Mouse (Mus musculus): ENCODE results near the gene Tle3. TPM values are rescaled to one million over a fixed set of nuclear protein-coding genes. Genes with fewer than 3 reads are reported as not detected.

Gene Tle3
- polyA plus RNA-seq, 1 experiment: 39.1 TPM

DNA sequence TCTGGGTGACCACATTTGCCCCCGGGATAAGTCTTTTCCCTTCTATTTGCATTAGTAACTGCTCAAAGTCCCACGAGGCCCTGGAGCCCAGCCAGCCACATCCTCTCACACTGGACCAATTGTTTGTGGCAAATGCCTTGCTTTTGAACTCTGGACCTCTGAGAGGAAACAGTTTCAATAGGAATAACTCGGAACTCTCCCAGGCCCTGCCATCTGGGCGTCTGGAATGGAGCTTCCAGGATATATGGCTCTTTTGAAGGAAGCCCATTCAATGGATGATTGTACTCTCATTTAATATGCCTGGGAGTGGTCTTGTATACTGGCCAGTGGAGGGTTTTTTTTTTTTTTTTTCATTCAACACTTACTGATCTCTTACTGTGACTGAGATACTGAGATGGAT lies 21.0 kb upstream of the Tle3 start:
- Histone ChIP-seq H3ac (ENCODE audit: control insufficient read depth, insufficient read length, low read depth) (no peak overlapping the region), H3K79me3 (ENCODE audit: low read depth) (no peaks in the 10 kb centered on the region), H3K36me3 (ENCODE audit: control insufficient read depth, insufficient read depth) (no peaks in the 10 kb centered on the region), H3K79me2 (ENCODE audit: control insufficient read depth, insufficient read depth) (no peaks in the 10 kb centered on the region), H3K27me3 (ENCODE audit: control insufficient read depth, insufficient read depth, insufficient read length) (no peaks in the 10 kb centered on the region), H3K4me3 (ENCODE audit: insufficient read depth, poor library complexity, severe bottlenecking) (no peak overlapping the region)
- no peak for TF ChIP-seq MAX (IDR thresholded peaks at IDR 0.05)
- no peak for TF ChIP-seq FOSL1 (IDR thresholded peaks at IDR 0.05; ENCODE audit: insufficient read depth, low read length, poor library complexity, severe bottlenecking)

DNA sequence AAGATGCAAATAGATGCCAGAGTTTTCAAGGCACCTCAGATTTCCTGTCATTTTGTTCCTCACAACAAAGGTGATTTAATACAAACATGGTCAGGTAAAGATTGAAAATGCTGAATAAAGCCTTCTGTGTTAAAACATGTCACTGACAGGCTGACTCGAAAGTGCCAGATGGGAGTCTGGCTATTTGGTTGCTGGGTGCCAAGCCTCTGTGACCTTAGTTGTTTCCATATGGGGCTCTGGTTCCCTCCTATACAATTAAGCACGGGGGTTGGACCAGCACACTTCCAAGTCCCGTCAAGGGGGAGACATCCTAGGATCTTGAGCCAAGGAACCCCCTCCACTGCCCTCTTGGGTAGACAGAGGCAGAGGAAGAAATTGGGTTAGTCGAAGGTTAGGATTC lies 13.2 kb upstream of the Tle3 start:
- no peak for TF ChIP-seq FOSL1 (IDR thresholded peaks at IDR 0.05; ENCODE audit: insufficient read depth, low read length, poor library complexity, severe bottlenecking)
- H3K79me2 ChIP-seq (ENCODE audit: control insufficient read depth, insufficient read depth): no peaks in the 10 kb centered on the region
- H3K4me3 ChIP-seq (ENCODE audit: insufficient read depth, poor library complexity, severe bottlenecking): no peak overlapping the region
- no peaks in the 10 kb centered on the region for H3K36me3 ChIP-seq (ENCODE audit: control insufficient read depth, insufficient read depth)
- H3K79me3 ChIP-seq (ENCODE audit: low read depth): no peaks in the 10 kb centered on the region
- no peak overlapping the region for H3ac ChIP-seq (ENCODE audit: control insufficient read depth, insufficient read length, low read depth)
- no peaks in the 10 kb centered on the region for H3K27me3 ChIP-seq (ENCODE audit: control insufficient read depth, insufficient read depth, insufficient read length)

DNA sequence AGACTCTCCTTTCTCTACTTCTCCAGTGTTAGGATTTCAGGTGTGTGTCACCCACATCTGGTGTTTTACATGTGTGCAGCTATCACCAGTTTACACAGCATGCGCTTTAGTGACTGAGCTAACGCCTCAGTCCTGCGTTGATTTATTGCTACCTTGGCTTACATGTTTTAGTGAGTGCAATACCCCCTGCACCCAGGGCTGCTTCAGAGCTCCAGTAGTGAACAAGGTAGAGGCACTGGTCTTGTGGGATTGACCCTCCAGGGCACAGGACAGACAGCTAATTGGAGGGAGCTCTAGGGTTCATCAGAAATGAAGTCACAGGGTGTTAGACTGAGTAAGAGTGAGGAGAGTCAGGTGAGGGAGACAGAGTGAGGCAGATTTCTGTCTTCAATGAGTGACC lies 12.4 kb upstream of the Tle3 start:
- Histone ChIP-seq H3ac (ENCODE audit: control insufficient read depth, insufficient read length, low read depth) (no peak overlapping the region), H3K4me3 (ENCODE audit: insufficient read depth, poor library complexity, severe bottlenecking) (no peak overlapping the region), H3K27me3 (ENCODE audit: control insufficient read depth, insufficient read depth, insufficient read length) (no peaks in the 10 kb centered on the region), H3K79me3 (ENCODE audit: low read depth) (no peaks in the 10 kb centered on the region), H3K79me2 (ENCODE audit: control insufficient read depth, insufficient read depth) (no peaks in the 10 kb centered on the region), H3K36me3 (ENCODE audit: control insufficient read depth, insufficient read depth) (no peaks in the 10 kb centered on the region)
- TF ChIP-seq USF1 (IDR thresholded peaks at IDR 0.05; ENCODE audit: low read depth): no peak
- no peak for TF ChIP-seq FOSL1 (IDR thresholded peaks at IDR 0.05; ENCODE audit: insufficient read depth, low read length, poor library complexity, severe bottlenecking)
- no peak for TF ChIP-seq CEBPB (IDR thresholded peaks at IDR 0.05; ENCODE audit: low read depth)
- TF ChIP-seq MYOG (IDR thresholded peaks at IDR 0.05; ENCODE audit: control insufficient read depth, extremely low read depth, insufficient read length): no peak
- TF ChIP-seq CTCF (IDR thresholded peaks at IDR 0.05; ENCODE audit: control insufficient read depth, insufficient read depth, insufficient read length): no peak
- TF ChIP-seq MAX (IDR thresholded peaks at IDR 0.05): no peak
- TF ChIP-seq MYOD1 (IDR thresholded peaks at IDR 0.05; ENCODE audit: control insufficient read depth, insufficient read length, low read depth): no peak

DNA sequence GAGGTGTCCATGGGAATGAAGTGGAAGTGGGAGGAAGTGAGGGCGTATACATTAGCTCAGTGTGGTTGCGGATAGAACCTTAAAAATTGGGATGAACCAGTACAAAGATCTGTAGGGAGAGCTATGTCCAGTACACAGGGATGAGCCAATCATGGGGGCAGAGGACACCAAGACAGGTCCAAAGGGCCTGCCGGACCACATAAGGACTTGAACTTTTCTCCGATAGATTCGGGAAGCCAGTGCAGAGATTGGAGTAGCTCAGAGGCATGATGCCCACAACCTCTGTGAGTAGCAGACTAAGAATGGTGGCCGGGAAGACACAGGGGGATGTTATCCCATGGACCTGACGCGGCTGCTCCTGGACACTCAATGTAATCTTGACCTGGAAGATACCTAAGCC lies 12.0 kb upstream of the Tle3 start:
- Histone ChIP-seq H3K79me3 (ENCODE audit: low read depth) (no peaks in the 10 kb centered on the region), H3K36me3 (ENCODE audit: control insufficient read depth, insufficient read depth) (no peaks in the 10 kb centered on the region), H3ac (ENCODE audit: control insufficient read depth, insufficient read length, low read depth) (no peak overlapping the region), H3K27me3 (ENCODE audit: control insufficient read depth, insufficient read depth, insufficient read length) (no peaks in the 10 kb centered on the region), H3K79me2 (ENCODE audit: control insufficient read depth, insufficient read depth) (no peaks in the 10 kb centered on the region), H3K4me3 (ENCODE audit: insufficient read depth, poor library complexity, severe bottlenecking) (no peak overlapping the region)
- no peak for TF ChIP-seq MAX (IDR thresholded peaks at IDR 0.05)
- no peak for TF ChIP-seq USF1 (IDR thresholded peaks at IDR 0.05; ENCODE audit: low read depth)
- TF ChIP-seq CEBPB (IDR thresholded peaks at IDR 0.05; ENCODE audit: low read depth): no peak
- no peak for TF ChIP-seq MYOD1 (IDR thresholded peaks at IDR 0.05; ENCODE audit: control insufficient read depth, insufficient read length, low read depth)
- TF ChIP-seq MYOG (IDR thresholded peaks at IDR 0.05; ENCODE audit: control insufficient read depth, extremely low read depth, insufficient read length): no peak
- no peak for TF ChIP-seq FOSL1 (IDR thresholded peaks at IDR 0.05; ENCODE audit: insufficient read depth, low read length, poor library complexity, severe bottlenecking)
- no peak for TF ChIP-seq CTCF (IDR thresholded peaks at IDR 0.05; ENCODE audit: control insufficient read depth, insufficient read depth, insufficient read length)

DNA sequence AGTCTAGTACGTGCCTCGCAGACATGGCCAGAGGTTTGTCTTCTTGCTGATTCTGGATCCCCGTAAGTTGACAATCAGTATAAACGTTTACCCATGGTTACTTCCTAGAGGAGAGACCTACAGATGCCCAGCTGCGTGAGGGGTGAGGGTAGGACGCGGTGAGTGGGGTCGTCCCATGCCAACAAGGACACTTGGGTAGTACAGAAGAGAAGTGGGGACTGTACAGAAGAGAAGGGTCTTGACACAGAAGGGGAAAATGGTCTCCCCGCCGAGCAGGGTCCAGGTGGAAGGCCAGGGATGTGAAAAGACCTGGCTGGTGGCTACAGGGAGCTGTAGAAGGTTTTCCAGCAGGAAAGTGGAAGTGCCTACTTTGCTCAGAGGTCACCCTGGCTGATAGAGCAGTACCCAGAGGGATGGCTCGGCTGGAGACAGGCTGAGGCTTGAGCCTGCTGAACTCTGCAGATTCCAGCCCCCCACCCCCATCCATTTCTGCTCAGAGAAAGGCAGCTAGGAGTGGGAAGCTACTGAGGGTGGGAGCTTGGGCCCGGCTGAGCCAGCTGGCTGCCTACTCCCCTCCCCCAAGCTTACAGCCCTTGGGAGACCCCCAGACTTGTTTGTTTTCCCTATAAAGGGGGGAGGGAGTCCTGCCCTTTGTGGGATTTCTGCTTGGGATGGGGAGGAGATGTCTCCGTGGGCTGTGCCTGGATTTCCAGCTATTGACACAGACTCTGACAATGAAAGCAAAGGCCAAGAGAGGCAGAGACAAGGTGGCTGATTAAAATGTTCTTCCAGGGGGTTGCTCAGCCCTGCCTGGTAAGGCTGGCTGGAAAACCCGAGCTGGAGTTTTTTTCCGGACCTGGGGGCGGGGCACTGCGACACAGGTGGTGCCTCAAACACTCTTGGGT lies 11.2 kb upstream of the Tle3 start:
- Histone ChIP-seq H3ac (ENCODE audit: control insufficient read depth, insufficient read length, low read depth) (no peak overlapping the region), H3K79me2 (ENCODE audit: control insufficient read depth, insufficient read depth) (no peaks in the 10 kb centered on the region), H3K36me3 (ENCODE audit: control insufficient read depth, insufficient read depth) (no peaks in the 10 kb centered on the region), H3K79me3 (ENCODE audit: low read depth) (no peaks in the 10 kb centered on the region), H3K4me3 (ENCODE audit: insufficient read depth, poor library complexity, severe bottlenecking) (no peak overlapping the region), H3K27me3 (ENCODE audit: control insufficient read depth, insufficient read depth, insufficient read length) (no peaks in the 10 kb centered on the region)
- no peak for TF ChIP-seq MYOD1 (IDR thresholded peaks at IDR 0.05; ENCODE audit: control insufficient read depth, insufficient read length, low read depth)
- no peak for TF ChIP-seq MAX (IDR thresholded peaks at IDR 0.05)
- no peak for TF ChIP-seq MYOG (IDR thresholded peaks at IDR 0.05; ENCODE audit: control insufficient read depth, extremely low read depth, insufficient read length)
- no peak for TF ChIP-seq USF1 (IDR thresholded peaks at IDR 0.05; ENCODE audit: low read depth)
- TF ChIP-seq CEBPB (IDR thresholded peaks at IDR 0.05; ENCODE audit: low read depth): no peak
- TF ChIP-seq CTCF (IDR thresholded peaks at IDR 0.05; ENCODE audit: control insufficient read depth, insufficient read depth, insufficient read length): no peak
- no peak for TF ChIP-seq FOSL1 (IDR thresholded peaks at IDR 0.05; ENCODE audit: insufficient read depth, low read length, poor library complexity, severe bottlenecking)

DNA sequence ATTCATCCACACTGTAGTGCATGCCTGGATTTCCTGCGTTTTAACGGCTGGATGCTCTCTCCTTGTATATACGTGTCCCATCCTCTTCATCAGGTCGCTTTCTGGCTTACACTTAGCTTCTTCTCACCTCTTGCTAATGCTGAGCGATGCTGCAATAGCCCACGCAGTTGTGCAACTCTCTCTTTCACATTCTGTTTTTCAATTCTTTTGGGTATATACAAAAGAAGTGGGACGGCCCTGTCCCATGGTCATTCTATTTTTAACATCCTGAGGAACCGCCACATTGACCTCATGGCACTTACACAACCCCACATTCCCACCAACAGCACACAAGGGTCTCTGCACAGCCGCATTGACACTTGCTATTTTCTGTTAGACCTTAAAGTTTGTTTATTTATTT lies 9.0 kb upstream of the Tle3 start:
- no peaks in the 10 kb centered on the region for H3K79me3 ChIP-seq (ENCODE audit: low read depth)
- no peak overlapping the region for H3ac ChIP-seq (ENCODE audit: control insufficient read depth, insufficient read length, low read depth)
- no peak overlapping the region for H3K4me3 ChIP-seq (ENCODE audit: insufficient read depth, poor library complexity, severe bottlenecking)
- no peaks in the 10 kb centered on the region for H3K27me3 ChIP-seq (ENCODE audit: control insufficient read depth, insufficient read depth, insufficient read length)
- no peaks in the 10 kb centered on the region for H3K79me2 ChIP-seq (ENCODE audit: control insufficient read depth, insufficient read depth)
- no peak for TF ChIP-seq USF1 (IDR thresholded peaks at IDR 0.05; ENCODE audit: low read depth)
- TF ChIP-seq CEBPB (IDR thresholded peaks at IDR 0.05; ENCODE audit: low read depth): no peak
- no peak for TF ChIP-seq MAX (IDR thresholded peaks at IDR 0.05)
- no peak for TF ChIP-seq MYOG (IDR thresholded peaks at IDR 0.05; ENCODE audit: control insufficient read depth, extremely low read depth, insufficient read length)
- TF ChIP-seq FOSL1 (IDR thresholded peaks at IDR 0.05; ENCODE audit: insufficient read depth, low read length, poor library complexity, severe bottlenecking): no peak
- no peak for TF ChIP-seq CTCF (IDR thresholded peaks at IDR 0.05; ENCODE audit: control insufficient read depth, insufficient read depth, insufficient read length)
- no peak for TF ChIP-seq MYOD1 (IDR thresholded peaks at IDR 0.05; ENCODE audit: control insufficient read depth, insufficient read length, low read depth)
- H3K36me3 ChIP-seq (ENCODE audit: control insufficient read depth, insufficient read depth): no peaks in the 10 kb centered on the region
